Mouse (Mus musculus): ENCODE data around the gene Slc25a17. TPM values are rescaled to one million over a fixed set of nuclear protein-coding genes. Genes with fewer than 3 reads are reported as not detected.

Slc25a17 gene
- polyA plus RNA-seq, 1 experiment from 2014 or later, result 111 TPM

DNA sequence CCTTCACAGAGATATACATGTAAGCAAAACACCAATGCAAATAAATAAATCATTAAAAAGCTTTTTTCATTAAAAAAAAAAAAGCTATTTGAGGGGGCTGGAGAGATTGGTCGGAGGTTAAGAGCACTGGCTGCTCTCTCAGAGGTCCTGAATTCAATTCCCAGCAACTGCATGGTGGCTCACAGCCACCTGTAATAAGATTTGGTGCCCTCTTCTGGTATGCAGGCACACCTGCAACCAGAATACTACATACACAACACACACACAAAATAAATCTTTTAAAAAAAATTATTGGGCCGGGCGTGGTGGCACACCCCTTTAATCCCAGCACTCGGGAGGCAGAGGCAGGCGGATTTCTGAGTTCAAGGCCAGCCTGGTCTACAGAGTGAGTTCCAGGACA is 25.7 kb upstream of the Slc25a17 start:
- no peaks in the 10 kb centered on the region for H3K9me3 ChIP-seq (ENCODE audit: control insufficient read depth, low read length)
- no peak overlapping the region for H3K9ac ChIP-seq (ENCODE audit: low read depth, low read length)
- H3K27me3 ChIP-seq (ENCODE audit: control insufficient read depth, insufficient read depth, low read length), result no peaks in the 10 kb centered on the region
- WGBS, result 98% methylated on average over 5 of the region's 5 CpGs
- DNase-seq (ENCODE audit: low spot score) (no peak), ATAC-seq (ENCODE audit: low FRiP score) (no peak)
- no peak overlapping the region for H3K4me3 ChIP-seq (ENCODE audit: low read depth, low read length)
- H3K4me1 ChIP-seq (replicated peaks; ENCODE audit: control insufficient read depth, insufficient read depth, low read length), result no peaks in the 10 kb centered on the region
- peaks cover 8% of the 10 kb centered on the region; the same call in 1 of the 2 replicates for H3K36me3 ChIP-seq (ENCODE audit: control insufficient read depth, insufficient read depth, low read length)
- H3K4me2 ChIP-seq (replicated peaks; ENCODE audit: low read depth, low read length), result no peak overlapping the region
- H3K27ac ChIP-seq (ENCODE audit: low read depth, low read length), result no peak overlapping the region

DNA sequence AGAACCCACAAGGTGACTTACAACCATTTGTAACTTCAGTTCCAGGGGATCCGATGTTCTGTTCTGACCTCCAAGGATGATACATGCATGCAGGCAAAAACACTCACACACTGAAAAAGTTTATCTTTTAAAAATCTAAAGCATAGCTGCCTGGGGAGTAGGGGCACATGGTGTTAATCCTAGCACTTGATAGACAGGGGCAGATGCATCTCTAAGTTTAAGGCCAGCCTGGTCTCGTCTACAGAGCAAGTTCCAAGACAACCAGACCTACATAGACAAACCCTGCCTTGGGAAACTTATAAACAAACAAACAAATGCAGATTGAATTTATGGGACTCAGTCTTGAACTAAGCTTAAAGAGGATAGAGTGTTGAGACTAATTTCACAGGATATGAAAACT is 18.2 kb upstream of the Slc25a17 start:
- peaks cover 11% of the 10 kb centered on the region for H3K36me3 ChIP-seq (ENCODE audit: control insufficient read depth, insufficient read depth, low read length)

DNA sequence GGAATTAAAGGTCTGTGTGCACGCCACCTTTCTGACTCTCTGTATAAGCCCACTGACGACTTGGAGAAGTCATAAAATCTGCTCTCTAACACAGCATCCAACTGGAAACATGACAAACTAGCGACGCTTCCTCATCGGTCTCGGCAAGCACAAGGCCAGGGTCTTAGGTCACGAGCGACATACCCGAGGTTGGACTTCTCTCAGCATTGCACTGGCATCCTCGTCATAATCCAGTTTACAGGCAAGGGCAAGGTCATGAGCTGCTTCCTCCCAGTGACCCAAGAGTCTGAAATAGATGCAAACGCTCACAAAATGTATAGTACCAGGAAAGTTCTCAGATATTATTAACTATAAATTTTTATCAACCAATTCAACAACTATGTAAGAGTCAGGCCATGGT is 14.0 kb upstream of the Slc25a17 start:
- ATAC-seq (ENCODE audit: low FRiP score) (no peak), DNase-seq (ENCODE audit: low spot score) (no peak)
- H3K4me1 ChIP-seq (replicated peaks; ENCODE audit: control insufficient read depth, insufficient read depth, low read length), result no peaks in the 10 kb centered on the region
- no peak overlapping the region for H3K9ac ChIP-seq (ENCODE audit: low read depth, low read length)
- H3K4me2 ChIP-seq (replicated peaks; ENCODE audit: low read depth, low read length), result no peak overlapping the region
- no peaks in the 10 kb centered on the region for H3K9me3 ChIP-seq (ENCODE audit: control insufficient read depth, low read length)
- peaks cover 8% of the 10 kb centered on the region for H3K36me3 ChIP-seq (ENCODE audit: control insufficient read depth, insufficient read depth, low read length)
- no peak overlapping the region for H3K4me3 ChIP-seq (ENCODE audit: low read depth, low read length)
- H3K27me3 ChIP-seq (ENCODE audit: control insufficient read depth, insufficient read depth, low read length), result no peaks in the 10 kb centered on the region
- WGBS, result 93% methylated on average over 11 of the region's 11 CpGs
- H3K27ac ChIP-seq (ENCODE audit: low read depth, low read length), result no peak overlapping the region

More for the DNA sequence above, 18.2 kb upstream of the Slc25a17 start:
- H3K27ac ChIP-seq (ENCODE audit: low read depth, low read length), result no peak overlapping the region
- ATAC-seq (ENCODE audit: low FRiP score), result no peak
- no peak overlapping the region for H3K4me2 ChIP-seq (replicated peaks; ENCODE audit: low read depth, low read length)
- H3K4me3 ChIP-seq (ENCODE audit: low read depth, low read length), result no peak overlapping the region
- H3K27me3 ChIP-seq (ENCODE audit: control insufficient read depth, insufficient read depth, low read length), result no peaks in the 10 kb centered on the region
- no peaks in the 10 kb centered on the region for H3K4me1 ChIP-seq (replicated peaks; ENCODE audit: control insufficient read depth, insufficient read depth, low read length)
- 86% methylated on average over 2 of the region's 2 CpGs for WGBS
- H3K9ac ChIP-seq (ENCODE audit: low read depth, low read length), result no peak overlapping the region
- DNase-seq (ENCODE audit: low spot score), result no peak
- H3K9me3 ChIP-seq (ENCODE audit: control insufficient read depth, low read length), result no peaks in the 10 kb centered on the region

DNA sequence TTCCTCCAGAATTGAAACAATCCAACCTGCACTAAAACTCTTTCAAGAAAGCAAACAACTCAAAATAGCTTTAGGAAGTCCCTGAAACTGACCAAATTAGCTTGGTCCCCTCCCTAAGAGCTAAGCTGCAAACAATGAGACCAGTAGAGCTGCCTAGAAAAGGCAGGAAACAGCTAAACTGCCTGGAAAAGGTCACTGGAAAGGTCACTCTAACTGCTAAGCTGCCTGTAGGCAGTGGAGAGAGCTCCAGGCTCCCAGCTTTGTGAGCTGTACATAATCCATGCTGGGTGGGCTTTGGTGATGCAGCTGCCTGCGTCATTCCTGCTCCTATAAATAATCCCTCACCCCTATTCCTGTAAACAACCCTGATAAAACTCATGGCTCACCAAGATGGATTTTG is 9.7 kb upstream of the Slc25a17 start:
- Histone ChIP-seq H3K9me3 (ENCODE audit: control insufficient read depth, low read length) (no peaks in the 10 kb centered on the region), H3K4me2 (replicated peaks; ENCODE audit: low read depth, low read length) (no peak overlapping the region), H3K9ac (ENCODE audit: low read depth, low read length) (no peak overlapping the region), H3K27ac (ENCODE audit: low read depth, low read length) (no peak overlapping the region), H3K27me3 (ENCODE audit: control insufficient read depth, insufficient read depth, low read length) (no peaks in the 10 kb centered on the region), H3K36me3 (ENCODE audit: control insufficient read depth, insufficient read depth, low read length) (peaks cover 14% of the 10 kb centered on the region), H3K4me1 (replicated peaks; ENCODE audit: control insufficient read depth, insufficient read depth, low read length) (no peaks in the 10 kb centered on the region), H3K4me3 (ENCODE audit: low read depth, low read length) (no peak overlapping the region)
- no peak for DNase-seq (ENCODE audit: low spot score)
- 77% methylated on average over 1 of the region's 1 CpGs for WGBS
- ATAC-seq (ENCODE audit: low FRiP score), result no peak

DNA sequence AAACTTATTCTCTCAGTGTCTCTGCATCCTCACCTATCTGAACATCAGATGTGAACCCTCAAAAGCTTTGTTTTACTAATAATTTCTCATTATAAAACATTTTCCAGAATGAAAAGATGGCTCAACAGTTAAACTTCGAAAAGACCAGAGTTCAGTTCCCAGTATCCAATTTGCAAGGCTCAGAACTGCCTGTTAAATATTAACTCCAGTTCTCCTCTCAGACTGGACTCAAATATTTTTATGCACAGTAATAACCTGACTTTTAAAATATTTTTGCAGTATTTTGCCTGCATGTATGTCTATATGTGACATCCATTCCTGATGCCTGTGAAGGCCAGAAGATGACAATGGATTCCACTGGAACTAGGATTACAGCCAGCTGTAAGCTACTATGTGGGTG is 8.0 kb upstream of the Slc25a17 start:
- H3K9me3 ChIP-seq (ENCODE audit: control insufficient read depth, low read length), result no peaks in the 10 kb centered on the region
- no peaks in the 10 kb centered on the region for H3K27me3 ChIP-seq (ENCODE audit: control insufficient read depth, insufficient read depth, low read length)
- no peaks in the 10 kb centered on the region for H3K4me1 ChIP-seq (replicated peaks; ENCODE audit: control insufficient read depth, insufficient read depth, low read length)
- no peak overlapping the region for H3K4me2 ChIP-seq (replicated peaks; ENCODE audit: low read depth, low read length)
- ATAC-seq (ENCODE audit: low FRiP score), result no peak
- peaks cover 9% of the 10 kb centered on the region; the same call in 1 of the 2 replicates for H3K36me3 ChIP-seq (ENCODE audit: control insufficient read depth, insufficient read depth, low read length)
- 96% methylated on average over 1 of the region's 1 CpGs for WGBS
- H3K9ac ChIP-seq (ENCODE audit: low read depth, low read length), result no peak overlapping the region
- DNase-seq (ENCODE audit: low spot score), result no peak
- H3K4me3 ChIP-seq (ENCODE audit: low read depth, low read length), result no peak overlapping the region
- H3K27ac ChIP-seq (ENCODE audit: low read depth, low read length), result no peak overlapping the region

DNA sequence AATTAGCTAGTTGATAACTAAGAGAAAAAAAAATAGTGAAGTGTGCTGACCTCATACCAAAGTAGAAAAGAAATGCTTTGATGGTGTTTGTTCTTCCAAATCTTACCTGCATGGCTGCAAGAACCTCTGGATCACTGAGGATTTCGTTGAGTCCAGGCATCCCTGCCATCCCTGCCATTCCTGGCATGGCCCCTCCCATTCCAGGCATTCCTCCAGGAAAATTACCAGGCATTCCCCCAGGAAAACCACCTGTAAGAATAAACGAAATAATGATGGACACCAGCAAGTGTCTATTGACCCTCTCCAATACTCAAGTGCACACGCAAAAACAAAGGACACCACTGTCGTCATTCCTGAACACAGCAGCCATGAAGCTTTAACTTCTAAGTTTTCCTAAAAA is 5.6 kb upstream of the Slc25a17 start:
- DNase-seq (ENCODE audit: low spot score) (no peak), ATAC-seq (ENCODE audit: low FRiP score) (no peak)
- Histone ChIP-seq H3K4me2 (replicated peaks; ENCODE audit: low read depth, low read length) (no peak overlapping the region), H3K9me3 (ENCODE audit: control insufficient read depth, low read length) (no peaks in the 10 kb centered on the region), H3K4me3 (ENCODE audit: low read depth, low read length) (no peak overlapping the region), H3K4me1 (replicated peaks; ENCODE audit: control insufficient read depth, insufficient read depth, low read length) (no peaks in the 10 kb centered on the region), H3K36me3 (ENCODE audit: control insufficient read depth, insufficient read depth, low read length) (peaks cover 9% of the 10 kb centered on the region; the same call in 1 of the 2 replicates), H3K9ac (ENCODE audit: low read depth, low read length) (no peak overlapping the region), H3K27ac (ENCODE audit: low read depth, low read length) (no peak overlapping the region), H3K27me3 (ENCODE audit: control insufficient read depth, insufficient read depth, low read length) (no peaks in the 10 kb centered on the region)
- 90% methylated on average over 4 of the region's 4 CpGs for WGBS

DNA sequence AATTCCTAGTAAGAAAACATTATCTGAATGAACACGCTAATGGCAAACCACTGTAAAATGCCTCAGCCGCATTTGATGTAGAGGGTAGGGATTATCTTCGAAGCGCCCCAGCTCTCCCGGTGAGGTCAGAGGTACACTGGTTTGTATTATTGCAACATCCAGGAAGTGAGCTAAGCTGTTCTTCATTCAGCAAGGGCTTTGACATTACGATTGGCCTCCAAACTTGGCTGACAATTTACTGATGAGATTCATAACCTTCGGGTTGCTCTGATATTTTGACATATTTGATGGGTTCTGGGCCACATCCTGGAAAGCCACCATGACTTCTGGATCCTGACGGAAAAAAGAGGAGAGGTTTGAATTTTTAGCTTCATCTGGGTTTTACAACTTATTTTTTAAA is 4.6 kb upstream of the Slc25a17 start:
- peaks cover 9% of the 10 kb centered on the region; the same call in 1 of the 2 replicates for H3K36me3 ChIP-seq (ENCODE audit: control insufficient read depth, insufficient read depth, low read length)
- no peak overlapping the region for H3K27ac ChIP-seq (ENCODE audit: low read depth, low read length)
- H3K9me3 ChIP-seq (ENCODE audit: control insufficient read depth, low read length), result no peaks in the 10 kb centered on the region
- no peaks in the 10 kb centered on the region; the same call in 1 of the 2 replicates for H3K4me1 ChIP-seq (replicated peaks; ENCODE audit: control insufficient read depth, insufficient read depth, low read length)
- no peak for ATAC-seq (ENCODE audit: low FRiP score)
- H3K9ac ChIP-seq (ENCODE audit: low read depth, low read length), result no peak overlapping the region
- no peak overlapping the region for H3K4me2 ChIP-seq (replicated peaks; ENCODE audit: low read depth, low read length)
- no peak overlapping the region for H3K4me3 ChIP-seq (ENCODE audit: low read depth, low read length)
- WGBS, result 93% methylated on average over 8 of the region's 8 CpGs
- DNase-seq (ENCODE audit: low spot score), result no peak
- H3K27me3 ChIP-seq (ENCODE audit: control insufficient read depth, insufficient read depth, low read length), result no peaks in the 10 kb centered on the region

DNA sequence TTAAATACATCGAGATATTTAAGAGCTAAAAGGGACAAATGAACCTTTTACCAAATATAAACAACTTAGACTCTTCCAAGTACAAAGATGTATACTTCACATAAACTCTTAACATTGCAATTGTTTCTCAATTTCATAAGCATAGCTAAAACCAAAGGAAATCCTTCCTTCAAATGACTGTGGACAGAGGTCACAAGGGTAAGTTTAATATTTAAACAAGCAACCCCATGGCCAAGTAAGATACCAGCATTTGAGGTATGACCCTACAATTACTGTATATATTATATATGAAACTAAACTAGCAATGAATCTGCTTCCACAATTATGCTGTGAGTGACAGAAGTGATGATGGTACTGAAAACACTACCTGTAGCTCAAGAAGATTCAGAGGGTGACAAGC is 3.7 kb upstream of the Slc25a17 start:
- 95% methylated on average over 1 of the region's 1 CpGs for WGBS
- peaks cover 9% of the 10 kb centered on the region; the same call in 1 of the 2 replicates for H3K36me3 ChIP-seq (ENCODE audit: control insufficient read depth, insufficient read depth, low read length)

DNA sequence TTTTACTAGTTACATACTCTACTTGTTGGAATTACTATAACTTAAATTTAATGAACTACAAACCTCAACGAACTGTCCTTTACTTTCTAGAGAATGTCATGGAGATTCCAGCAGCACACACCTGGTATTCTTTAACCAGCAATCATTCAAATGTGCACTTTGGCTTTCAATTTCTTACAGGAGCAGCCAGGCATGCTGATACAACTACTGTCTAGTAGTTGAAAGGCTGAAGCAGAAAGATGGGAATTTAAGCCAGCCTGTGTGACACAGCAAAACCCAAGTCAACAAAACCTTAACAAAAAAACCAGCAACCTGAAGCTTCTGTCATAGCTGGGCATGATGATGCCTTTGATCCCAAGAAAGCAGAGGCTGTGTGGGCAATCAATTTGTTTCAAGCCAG is 1.9 kb upstream of the Slc25a17 start:
- H3K9me3 ChIP-seq (ENCODE audit: control insufficient read depth, low read length), result no peaks in the 10 kb centered on the region
- no peak overlapping the region for H3K4me3 ChIP-seq (ENCODE audit: low read depth, low read length)
- no peak for ATAC-seq (ENCODE audit: low FRiP score)
- no peaks in the 10 kb centered on the region; the same call in 1 of the 2 replicates for H3K4me1 ChIP-seq (replicated peaks; ENCODE audit: control insufficient read depth, insufficient read depth, low read length)
- H3K9ac ChIP-seq (ENCODE audit: low read depth, low read length), result no peak overlapping the region
- no peaks in the 10 kb centered on the region for H3K27me3 ChIP-seq (ENCODE audit: control insufficient read depth, insufficient read depth, low read length)
- 90% methylated on average over 1 of the region's 1 CpGs for WGBS
- DNase-seq (ENCODE audit: low spot score), result no peak
- H3K27ac ChIP-seq (ENCODE audit: low read depth, low read length), result no peak overlapping the region
- H3K36me3 ChIP-seq (ENCODE audit: control insufficient read depth, insufficient read depth, low read length), result peaks cover 9% of the 10 kb centered on the region; the same call in 1 of the 2 replicates
- H3K4me2 ChIP-seq (replicated peaks; ENCODE audit: low read depth, low read length), result no peak overlapping the region

More for the DNA sequence above, 3.7 kb upstream of the Slc25a17 start:
- DNase-seq (ENCODE audit: low spot score) (no peak), ATAC-seq (ENCODE audit: low FRiP score) (no peak)
- Histone ChIP-seq H3K4me1 (replicated peaks; ENCODE audit: control insufficient read depth, insufficient read depth, low read length) (no peaks in the 10 kb centered on the region; the same call in 1 of the 2 replicates), H3K27ac (ENCODE audit: low read depth, low read length) (no peak overlapping the region), H3K27me3 (ENCODE audit: control insufficient read depth, insufficient read depth, low read length) (no peaks in the 10 kb centered on the region), H3K4me3 (ENCODE audit: low read depth, low read length) (no peak overlapping the region), H3K9ac (ENCODE audit: low read depth, low read length) (no peak overlapping the region), H3K4me2 (replicated peaks; ENCODE audit: low read depth, low read length) (no peak overlapping the region), H3K9me3 (ENCODE audit: control insufficient read depth, low read length) (no peaks in the 10 kb centered on the region)

All from hindbrain, embryonic 11.5 days (tissue).